Mouse (Mus musculus): Measurements from ENCODE around the gene Psma3. TPM values are rescaled to one million over a fixed set of nuclear protein-coding genes. Genes with fewer than 3 reads are reported as not detected.
"Not testable (repeated sequence)": the region's sequence is repeated elsewhere in the genome, so short reads cannot be mapped to it uniquely, and the experiment has no call there.

Psma3 gene
- total and polyA plus RNA-seq, 2 experiments from 2014 or later = 99.7 to 533 TPM

DNA sequence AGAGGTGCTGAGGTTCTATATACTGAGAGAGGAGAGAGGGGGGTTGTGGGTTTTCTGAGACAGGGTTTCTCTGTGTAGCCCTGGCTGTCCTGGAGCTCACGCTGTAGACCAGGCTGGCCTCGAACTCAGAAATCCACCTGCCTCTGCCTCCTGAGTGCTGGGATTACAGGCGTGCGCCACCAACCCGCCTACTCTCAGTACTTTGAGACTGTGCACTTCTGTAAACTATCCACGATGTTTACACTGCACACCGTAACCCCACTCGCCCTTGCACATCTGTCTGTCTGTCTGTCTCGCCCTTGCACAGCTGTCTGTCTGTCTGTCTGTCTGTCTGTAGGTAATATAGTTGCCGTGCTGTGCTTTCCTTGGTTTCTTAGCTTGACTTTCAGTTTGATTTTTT is 50.0 kb downstream of the Psma3 start:
- TF ChIP-seq CTCF (IDR thresholded peaks at IDR 0.05; ENCODE audit: low read depth) = no peak
- Histone ChIP-seq H3K4me2 (ENCODE audit: low read depth, low read length) (no peak overlapping the region), H3K9me3 (ENCODE audit: low read length) (no peaks in the 10 kb centered on the region), H3K9ac (replicated peaks; ENCODE audit: low read length) (no peak overlapping the region), H3K4me3 (ENCODE audit: low read length) (no peak overlapping the region), H3K4me1 (ENCODE audit: insufficient read depth, low read length) (no peaks in the 10 kb centered on the region), H3K27me3 (ENCODE audit: insufficient read depth, low read length) (no peaks in the 10 kb centered on the region), H3K27ac (no peak overlapping the region), H3K36me3 (ENCODE audit: insufficient read depth, low read length) (peaks cover 40% of the 10 kb centered on the region)
- ATAC-seq (no peak), DNase-seq (ENCODE audit: low spot score) (no peak)
- 95% methylated on average over 10 of the region's 10 CpGs for WGBS

- not testable (repeated sequence) for H3K4me3 ChIP-seq (ENCODE audit: low read length); H3K4me1 ChIP-seq (ENCODE audit: insufficient read depth, low read length); H3K9me3 ChIP-seq (ENCODE audit: low read length); H3K27me3 ChIP-seq (ENCODE audit: insufficient read depth, low read length); DNase-seq (ENCODE audit: low spot score); H3K4me2 ChIP-seq (ENCODE audit: low read depth, low read length); ATAC-seq; H3K27ac ChIP-seq; H3K9ac ChIP-seq (replicated peaks; ENCODE audit: low read length)
- H3K36me3 ChIP-seq (ENCODE audit: insufficient read depth, low read length) = peaks cover 30% of the 10 kb centered on the region
- WGBS = 91% methylated on average over 8 of the region's 8 CpGs
Measured at GRCm38 (mm10) chr12:71028265-71028664, 53.8 kb downstream of the Psma3 start.

DNA sequence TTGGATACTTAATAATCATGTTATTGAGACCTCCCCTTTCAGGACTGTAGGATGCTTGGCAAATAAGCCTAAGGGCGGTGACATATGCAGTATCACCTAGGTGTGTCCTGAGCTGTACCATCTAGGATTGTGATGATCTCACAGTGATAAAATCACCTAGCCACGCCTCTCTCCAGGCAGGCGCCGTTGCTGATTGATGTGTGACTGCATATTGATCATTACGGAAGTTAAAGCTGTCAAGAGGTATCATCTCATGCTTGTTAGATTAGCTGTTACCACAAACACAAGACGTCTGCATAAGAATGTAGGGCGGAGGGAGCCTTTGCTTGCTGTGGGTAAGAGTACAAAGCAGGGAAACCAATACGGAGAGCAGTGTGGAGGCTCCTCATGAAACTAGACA is 55.8 kb downstream of the Psma3 start:
- H3K4me1 ChIP-seq (ENCODE audit: insufficient read depth, low read length) = no peaks in the 10 kb centered on the region
- TF ChIP-seq CTCF (IDR thresholded peaks at IDR 0.05; ENCODE audit: low read depth) = no peak
- H3K9me3 ChIP-seq (ENCODE audit: low read length) = no peaks in the 10 kb centered on the region
- WGBS = 86% methylated on average over 8 of the region's 8 CpGs
- no peak overlapping the region for H3K9ac ChIP-seq (replicated peaks; ENCODE audit: low read length)
- no peak for DNase-seq (ENCODE audit: low spot score)
- H3K36me3 ChIP-seq (ENCODE audit: insufficient read depth, low read length) = peaks cover 18% of the 10 kb centered on the region
- no peak for ATAC-seq
- no peak overlapping the region for H3K27ac ChIP-seq
- no peak overlapping the region for H3K4me3 ChIP-seq (ENCODE audit: low read length)
- H3K27me3 ChIP-seq (ENCODE audit: insufficient read depth, low read length) = no peaks in the 10 kb centered on the region
- H3K4me2 ChIP-seq (ENCODE audit: low read depth, low read length) = no peak overlapping the region

DNA sequence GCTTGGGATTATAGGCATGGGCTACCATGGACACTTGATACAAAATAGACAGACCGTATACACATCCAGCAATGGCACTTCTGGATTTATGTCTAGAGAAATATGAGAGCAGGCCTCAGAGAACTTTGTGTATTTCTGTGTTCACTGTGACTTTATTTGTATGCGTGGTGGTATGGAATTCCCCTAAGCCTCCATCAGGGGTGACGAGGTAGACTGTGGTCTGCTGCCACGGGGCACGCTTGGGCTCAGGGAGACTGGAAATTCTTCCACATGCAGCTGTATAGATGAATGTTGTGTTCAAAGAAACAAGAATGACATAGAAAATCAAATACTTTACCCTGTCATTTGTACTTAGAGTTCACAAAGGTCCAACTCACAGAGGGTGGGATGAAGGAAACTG is 56.3 kb downstream of the Psma3 start:
- no peaks in the 10 kb centered on the region for H3K9me3 ChIP-seq (ENCODE audit: low read length)
- no peak for TF ChIP-seq CTCF (IDR thresholded peaks at IDR 0.05; ENCODE audit: low read depth)
- H3K4me2 ChIP-seq (ENCODE audit: low read depth, low read length) = no peak overlapping the region
- ATAC-seq (no peak), DNase-seq (ENCODE audit: low spot score) (no peak)
- no peak overlapping the region for H3K9ac ChIP-seq (replicated peaks; ENCODE audit: low read length)
- 90% methylated on average over 5 of the region's 5 CpGs for WGBS
- H3K36me3 ChIP-seq (ENCODE audit: insufficient read depth, low read length) = peaks cover 15% of the 10 kb centered on the region
- no peak overlapping the region for H3K4me3 ChIP-seq (ENCODE audit: low read length)
- no peak overlapping the region for H3K27ac ChIP-seq
- H3K4me1 ChIP-seq (ENCODE audit: insufficient read depth, low read length) = no peaks in the 10 kb centered on the region
- no peaks in the 10 kb centered on the region for H3K27me3 ChIP-seq (ENCODE audit: insufficient read depth, low read length)

GRCm38 (mm10) chr12:71035826-71036225 is 61.4 kb downstream of the Psma3 start:
- WGBS = 94% methylated on average over 4 of the region's 4 CpGs
- no peaks in the 10 kb centered on the region for H3K27me3 ChIP-seq (ENCODE audit: insufficient read depth, low read length)
- no peaks in the 10 kb centered on the region for H3K9me3 ChIP-seq (ENCODE audit: low read length)
- peaks cover 10% of the 10 kb centered on the region for H3K36me3 ChIP-seq (ENCODE audit: insufficient read depth, low read length)
- DNase-seq (ENCODE audit: low spot score) (no peak), ATAC-seq (no peak)
- H3K4me3 ChIP-seq (ENCODE audit: low read length) = no peak overlapping the region
- H3K27ac ChIP-seq = no peak overlapping the region
- H3K9ac ChIP-seq (replicated peaks; ENCODE audit: low read length) = no peak overlapping the region
- H3K4me2 ChIP-seq (ENCODE audit: low read depth, low read length) = no peak overlapping the region
- no peaks in the 10 kb centered on the region for H3K4me1 ChIP-seq (ENCODE audit: insufficient read depth, low read length)
- TF ChIP-seq CTCF (IDR thresholded peaks at IDR 0.05; ENCODE audit: low read depth) = no peak

DNA sequence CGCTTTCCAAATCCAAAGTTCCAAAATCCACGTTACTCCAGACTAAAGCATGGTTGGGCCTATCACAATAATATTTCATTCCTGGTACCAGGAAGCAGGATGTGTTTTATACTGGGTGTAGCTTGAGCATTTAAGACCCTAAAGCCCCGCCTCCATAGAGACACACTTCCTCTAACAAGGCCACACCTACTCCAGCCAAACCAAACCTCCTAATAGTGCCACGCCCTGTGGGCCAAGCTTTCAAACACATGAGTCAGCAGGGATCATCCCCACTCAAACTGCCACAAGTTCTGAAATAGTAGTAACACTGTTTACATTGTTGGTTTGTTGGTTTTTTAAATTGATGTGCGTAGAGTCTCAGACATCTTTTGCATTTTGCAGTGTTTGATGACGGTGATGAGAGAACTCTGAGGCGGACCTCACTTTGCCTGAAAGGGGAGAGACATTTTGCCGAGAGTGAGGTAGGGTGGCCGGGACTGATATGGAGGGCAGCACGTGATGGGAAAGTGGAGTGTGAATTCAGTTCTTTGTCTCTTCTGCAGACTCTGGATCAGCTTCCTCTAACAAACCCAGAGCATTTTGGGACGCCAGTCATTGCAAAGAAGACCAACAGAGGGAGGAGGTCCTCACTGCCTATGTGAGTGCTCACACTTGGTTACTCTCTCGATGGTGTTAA is 62.4 kb downstream of the Psma3 start:
- ATAC-seq (no peak), DNase-seq (ENCODE audit: low spot score) (no peak)
- Histone ChIP-seq H3K4me3 (ENCODE audit: low read length) (no peak overlapping the region), H3K27me3 (ENCODE audit: insufficient read depth, low read length) (no peaks in the 10 kb centered on the region), H3K4me1 (ENCODE audit: insufficient read depth, low read length) (no peaks in the 10 kb centered on the region), H3K9ac (replicated peaks; ENCODE audit: low read length) (no peak overlapping the region), H3K36me3 (ENCODE audit: insufficient read depth, low read length) (peaks cover 14% of the 10 kb centered on the region), H3K9me3 (ENCODE audit: low read length) (no peaks in the 10 kb centered on the region), H3K27ac (no peak overlapping the region), H3K4me2 (ENCODE audit: low read depth, low read length) (no peak overlapping the region)
- no peak for TF ChIP-seq CTCF (IDR thresholded peaks at IDR 0.05; ENCODE audit: low read depth)
- 90% methylated on average over 12 of the region's 12 CpGs for WGBS

- Histone ChIP-seq H3K9ac (replicated peaks; ENCODE audit: low read length) (no peak overlapping the region), H3K27me3 (ENCODE audit: insufficient read depth, low read length) (no peaks in the 10 kb centered on the region), H3K4me2 (ENCODE audit: low read depth, low read length) (no peak overlapping the region), H3K4me3 (ENCODE audit: low read length) (no peak overlapping the region), H3K9me3 (ENCODE audit: low read length) (no peaks in the 10 kb centered on the region), H3K4me1 (ENCODE audit: insufficient read depth, low read length) (no peaks in the 10 kb centered on the region), H3K36me3 (ENCODE audit: insufficient read depth, low read length) (peaks cover 14% of the 10 kb centered on the region), H3K27ac (no peak overlapping the region)
- TF ChIP-seq CTCF (IDR thresholded peaks at IDR 0.05; ENCODE audit: low read depth) = no peak
- DNase-seq (ENCODE audit: low spot score) (no peak), ATAC-seq (no peak)
- 95% methylated on average over 7 of the region's 7 CpGs for WGBS
Measured at GRCm38 (mm10) chr12:71040462-71040861, 66.0 kb downstream of the Psma3 start.
